Mouse (Mus musculus) liver, postnatal 0 days (tissue): ENCODE measurements around the gene Colq.

Experiments
- CTCF ChIP-seq: sonication (generic); IDR thresholded peaks from 2 replicates; pipeline ENCODE4 v1.5.1; 2016; ENCODE audit warnings: antibody characterized with exemption, low read depth
- EP300 ChIP-seq: IDR thresholded peaks from 2 replicates; pipeline ENCODE4 v1.6.1; 2016; ENCODE audit warnings: antibody characterized with exemption, low read depth, mild to moderate bottlenecking

- TF ChIP-seq CTCF (no peak), EP300 (peak; percentile 82)
These were observed 20.8 kb downstream of the Colq start for GRCm38 (mm10) chr14:31570131-31570951.
